Mouse (Mus musculus): Measurements from ENCODE around the gene Ly6g5b.

Gene Ly6g5b

GRCm38 (mm10) chr17:35105740-35106389, 9.4 kb downstream of the Ly6g5b start:
- no peak for DNase-seq (ENCODE audit: low read depth, low spot score)

- no peak for DNase-seq (ENCODE audit: low read depth, low spot score)
Measured at GRCm38 (mm10) chr17:35104754-35105153, 10.5 kb downstream of the Ly6g5b start.

- DNase-seq (ENCODE audit: low read depth, low spot score) = no peak
Measured at GRCm38 (mm10) chr17:35104079-35104478, 11.1 kb downstream of the Ly6g5b start.

- no peak for DNase-seq (ENCODE audit: low read depth, low spot score)
Measured at GRCm38 (mm10) chr17:35103221-35103690, 12.0 kb downstream of the Ly6g5b start.

GRCm38 (mm10) chr17:35102299-35102698, 12.9 kb downstream of the Ly6g5b start:
- DNase-seq (ENCODE audit: low read depth, low spot score) = no peak

- DNase-seq (ENCODE audit: low read depth, low spot score) = no peak
Measured at GRCm38 (mm10) chr17:35101161-35101560, 14.1 kb downstream of the Ly6g5b start.

- no peak for DNase-seq (ENCODE audit: low read depth, low spot score)
Measured at GRCm38 (mm10) chr17:35100196-35100765, 14.9 kb downstream of the Ly6g5b start.

GRCm38 (mm10) chr17:35097164-35097655, 18.0 kb downstream of the Ly6g5b start:
- no peak for DNase-seq (ENCODE audit: low read depth, low spot score)

- DNase-seq (ENCODE audit: low read depth, low spot score) = no peak
Measured at GRCm38 (mm10) chr17:35096597-35096996, 18.6 kb downstream of the Ly6g5b start.

- no peak for DNase-seq (ENCODE audit: low read depth, low spot score)
Measured at GRCm38 (mm10) chr17:35094475-35095365, 20.5 kb downstream of the Ly6g5b start.

- no peak for DNase-seq (ENCODE audit: low read depth, low spot score)
Measured at GRCm38 (mm10) chr17:35092403-35093198, 22.6 kb downstream of the Ly6g5b start.

GRCm38 (mm10) chr17:35090166-35090932, 24.9 kb downstream of the Ly6g5b start:
- DNase-seq (ENCODE audit: low read depth, low spot score) = no peak

- peak; percentile 87 for DNase-seq (ENCODE audit: low read depth, low spot score)
Measured at GRCm38 (mm10) chr17:35088825-35089644, 26.2 kb downstream of the Ly6g5b start, which contains the start of gene Abhd16a. Abhd16a (plus strand) TSS chr17:35089263.

GRCm38 (mm10) chr17:35088151-35088550, 27.1 kb downstream of the Ly6g5b start:
- no peak for DNase-seq (ENCODE audit: low read depth, low spot score)

GRCm38 (mm10) chr17:35085208-35085865, 29.9 kb downstream of the Ly6g5b start, which contains the start of gene Ly6g6f:
Ly6g6f (minus strand) TSS chr17:35085610.
- no peak for DNase-seq (ENCODE audit: low read depth, low spot score)

GRCm38 (mm10) chr17:35083929-35084497, 31.2 kb downstream of the Ly6g5b start:
- DNase-seq (ENCODE audit: low read depth, low spot score) = no peak

- DNase-seq (ENCODE audit: low read depth, low spot score) = no peak
Measured at GRCm38 (mm10) chr17:35082841-35083576, 32.2 kb downstream of the Ly6g5b start.

- no peak for DNase-seq (ENCODE audit: low read depth, low spot score)
Measured at GRCm38 (mm10) chr17:35080710-35081109, 34.5 kb downstream of the Ly6g5b start.
